Mouse (Mus musculus) embryonic facial prominence, embryonic 12.5 days (tissue): Measurements from ENCODE around the gene E330034G19Rik. TPM values are rescaled to one million over a fixed set of nuclear protein-coding genes. Genes with fewer than 3 reads are reported as not detected.

Source experiments
- ATAC-seq: fragments of 200-750 bp; cut with Nextera tagmentation; 2 replicates; pipeline ENCODE4 v1.8.0; 2017; ENCODE audit not compliant: insufficient number of reproducible peaks, insufficient read depth, low FRiP score, low TSS enrichment
- H3K27ac ChIP-seq: fragments of 300-500 bp; sonication (generic); 2 replicates; pipeline ENCODE4 v1.5.1; 2016; ENCODE audit warnings: mild to moderate bottlenecking
- H3K27me3 ChIP-seq: fragments of 300-500 bp; sonication (generic); 2 replicates; pipeline ENCODE4 v1.6.1; 2016; ENCODE audit warnings: mild to moderate bottlenecking, moderate library complexity
- H3K36me3 ChIP-seq: fragments of 300-500 bp; sonication (generic); 2 replicates; pipeline ENCODE4 v1.6.1; 2016; ENCODE audit warnings: mild to moderate bottlenecking
- H3K4me1 ChIP-seq: fragments of 300-500 bp; sonication (generic); 2 replicates; pipeline ENCODE4 v1.6.1; 2016
- H3K4me2 ChIP-seq: fragments of 300-500 bp; sonication (generic); replicated peaks from 2 replicates; pipeline ENCODE4 v1.6.1; 2016; ENCODE audit warnings: mild to moderate bottlenecking, moderate library complexity
- H3K4me3 ChIP-seq: fragments of 300-500 bp; sonication (generic); 2 replicates; pipeline ENCODE4 v1.5.1; 2016; ENCODE audit warnings: mild to moderate bottlenecking
- H3K9ac ChIP-seq: fragments of 300-500 bp; sonication (generic); 2 replicates; pipeline ENCODE4 v1.6.1; 2016; ENCODE audit warnings: mild to moderate bottlenecking, moderate library complexity
- H3K9me3 ChIP-seq: fragments of 300-500 bp; sonication (generic); 2 replicates; pipeline ENCODE4 v1.6.1; 2016; ENCODE audit warnings: mild to moderate bottlenecking, moderate library complexity
- WGBS: fragments of 180-500 bp; shearing (Covaris S2); methylation state at CpG from one replicate; pipeline ENCODE4 v1.1.7; 2016; 5-methylcytosine and 5-hydroxymethylcytosine counted together
- polyA plus RNA-seq: library from polyadenylated mRNA; unstranded; fragments of >200 nt; fragmentation: Nextera tagmentation; extraction: Ambion mirVana; gene quantifications from 2 replicates; pipeline ENCODE4 v1.2.1, GENCODE M21; 2016

The E330034G19Rik gene
- polyA plus RNA-seq = not detected in 2 replicates

DNA sequence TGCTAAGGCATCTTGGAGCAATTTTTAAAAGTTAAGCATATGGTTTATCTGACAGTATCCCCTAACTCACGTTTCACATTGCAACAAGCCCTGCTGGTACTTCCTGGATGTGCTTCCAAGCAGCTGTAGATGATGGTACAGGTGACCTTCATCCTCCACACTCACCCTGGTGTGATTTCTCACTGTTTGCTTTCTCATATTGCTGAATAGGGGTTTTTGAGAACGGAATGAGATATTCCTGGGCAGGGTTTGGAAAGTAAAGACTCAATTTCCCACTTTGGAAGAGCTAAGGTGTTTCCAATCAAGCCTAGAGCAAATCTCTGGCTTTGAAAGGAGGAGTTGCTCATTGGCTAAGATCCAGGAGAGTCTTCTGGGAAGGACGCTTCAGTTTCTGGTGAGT, at the start of gene E330034G19Rik:
Gene E330034G19Rik (plus strand): TSS at position 301 of the 400 bp plus-strand sequence.
- ATAC-seq = no peak
- Histone ChIP-seq H3K27ac (no peak within 1 kb of the TSS), H3K36me3 (no peaks in the 10 kb centered on the region), H3K27me3 (no peaks in the 10 kb centered on the region), H3K4me3 (no peak within 1 kb of the TSS), H3K9me3 (no peaks in the 10 kb centered on the region), H3K4me1 (no peaks in the 10 kb centered on the region), H3K4me2 (no peak within 1 kb of the TSS), H3K9ac (no peak within 1 kb of the TSS)
- 49% methylated on average over 3 of the region's 3 CpGs for WGBS

DNA sequence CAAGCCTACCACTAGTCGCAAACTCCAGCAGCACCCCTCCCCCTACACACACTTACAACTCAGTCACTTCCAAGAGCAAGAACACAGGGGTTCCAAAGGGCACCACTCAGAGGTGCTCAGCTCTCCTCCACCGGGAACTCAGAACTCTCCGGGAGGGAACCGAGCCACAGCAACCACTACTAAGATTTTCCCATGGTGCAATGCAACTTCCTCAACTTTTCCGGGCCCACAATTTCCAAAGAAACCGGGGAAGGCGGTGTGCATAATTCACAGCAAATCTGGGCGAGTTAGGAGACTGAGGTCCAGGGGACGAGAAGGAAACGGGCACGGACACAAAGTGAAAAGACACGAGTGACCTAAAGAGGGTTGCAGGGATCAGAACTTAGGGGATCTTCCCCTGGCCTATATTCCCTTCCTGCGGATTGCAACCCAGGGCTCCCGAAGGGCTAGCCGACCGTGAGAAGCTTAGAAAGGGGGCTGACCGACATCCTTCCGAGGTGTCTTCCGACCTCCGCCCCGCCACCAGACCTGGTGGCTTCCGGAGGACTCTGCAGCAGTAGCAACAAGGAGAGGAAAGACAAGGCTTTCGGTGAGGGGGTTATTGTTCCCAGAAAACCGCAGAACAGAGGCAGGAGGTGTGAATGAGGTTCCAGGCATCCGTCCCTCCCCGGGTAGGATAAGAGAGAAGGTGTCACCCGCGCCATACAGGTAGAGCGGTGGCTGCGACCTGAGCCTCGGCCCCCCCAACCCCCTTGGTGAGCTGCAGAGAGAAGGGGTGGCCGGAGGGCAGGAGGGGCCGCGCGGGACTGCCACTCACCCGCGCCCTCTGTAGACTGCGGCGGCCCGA, 48.5 kb upstream of the E330034G19Rik start:
- H3K4me3 ChIP-seq = peak overlapping the region; percentile 91
- peak overlapping the region; percentile 93 for H3K9ac ChIP-seq
- peak overlapping the region; percentile 98 for H3K27ac ChIP-seq
- under 1% methylated on average over 40 of the region's 40 CpGs for WGBS
- ATAC-seq = no peak
- peak overlapping the region; percentile 85 for H3K4me2 ChIP-seq
- no peaks in the 10 kb centered on the region for H3K9me3 ChIP-seq
- H3K27me3 ChIP-seq = no peaks in the 10 kb centered on the region
- peaks cover 20% of the 10 kb centered on the region; the same call in 1 of the 2 replicates for H3K4me1 ChIP-seq
- peaks cover 22% of the 10 kb centered on the region for H3K36me3 ChIP-seq

DNA sequence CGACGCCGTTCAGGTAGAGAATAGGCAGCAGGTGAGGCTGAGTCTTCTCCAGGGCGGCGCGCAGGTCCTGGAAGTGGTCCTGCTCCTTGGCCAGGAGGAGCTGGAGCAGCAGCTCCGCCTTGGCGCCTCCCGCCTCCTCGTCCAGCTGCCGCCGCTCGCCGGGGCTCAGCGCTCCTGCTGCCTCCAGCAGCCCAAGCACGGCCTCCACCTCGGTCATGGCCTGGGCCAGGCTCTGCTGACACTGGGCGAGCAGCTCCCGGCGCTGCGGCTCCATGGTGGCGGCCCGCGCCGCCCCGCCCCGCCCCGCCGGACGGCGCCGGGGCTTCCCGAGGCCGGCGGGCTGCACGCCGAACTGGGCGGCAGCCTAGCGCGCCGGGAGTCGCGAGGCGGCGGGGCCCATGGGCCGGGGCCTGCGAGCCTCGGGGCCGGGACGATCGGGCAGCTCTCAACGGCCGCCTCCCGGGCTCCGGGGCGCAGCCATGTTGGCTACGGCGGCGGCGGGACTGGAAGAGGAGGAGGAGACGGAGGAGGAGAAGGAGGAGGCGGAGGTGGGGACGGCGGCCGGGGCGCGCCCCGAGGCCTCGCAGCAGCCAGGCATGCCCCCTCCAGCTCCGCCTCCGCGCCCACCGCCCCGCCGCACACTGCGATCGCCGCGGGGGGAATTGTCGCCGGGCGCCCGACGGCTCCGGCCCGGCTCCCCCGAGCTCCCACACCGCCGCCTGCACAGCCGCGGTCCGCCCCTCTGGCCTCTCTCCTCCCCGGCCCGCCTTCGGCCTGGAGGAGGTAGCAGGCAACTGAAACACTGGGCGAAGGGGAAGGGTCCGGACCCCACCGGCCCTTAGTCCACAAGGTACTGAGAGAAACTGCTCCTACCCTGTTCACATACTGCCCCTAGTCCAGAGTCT, 47.6 kb upstream of the E330034G19Rik start, which contains the start of gene Dlg5:
Gene Dlg5 (minus strand): TSS at position 744 of the 905 bp plus-strand sequence.
- H3K4me1 ChIP-seq = peaks cover 20% of the 10 kb centered on the region; the same call in 1 of the 2 replicates
- H3K9me3 ChIP-seq = no peaks in the 10 kb centered on the region
- peaks cover 19% of the 10 kb centered on the region for H3K36me3 ChIP-seq
- H3K4me3 ChIP-seq = peak within 1 kb of the TSS; percentile 91
- WGBS = under 1% methylated on average over 69 of the region's 98 CpGs
- H3K9ac ChIP-seq = peak within 1 kb of the TSS; percentile 93
- ATAC-seq = peak; percentile 70
- H3K4me2 ChIP-seq = peak within 1 kb of the TSS; percentile 85
- H3K27me3 ChIP-seq = no peaks in the 10 kb centered on the region
- H3K27ac ChIP-seq = peak within 1 kb of the TSS; percentile 98

DNA sequence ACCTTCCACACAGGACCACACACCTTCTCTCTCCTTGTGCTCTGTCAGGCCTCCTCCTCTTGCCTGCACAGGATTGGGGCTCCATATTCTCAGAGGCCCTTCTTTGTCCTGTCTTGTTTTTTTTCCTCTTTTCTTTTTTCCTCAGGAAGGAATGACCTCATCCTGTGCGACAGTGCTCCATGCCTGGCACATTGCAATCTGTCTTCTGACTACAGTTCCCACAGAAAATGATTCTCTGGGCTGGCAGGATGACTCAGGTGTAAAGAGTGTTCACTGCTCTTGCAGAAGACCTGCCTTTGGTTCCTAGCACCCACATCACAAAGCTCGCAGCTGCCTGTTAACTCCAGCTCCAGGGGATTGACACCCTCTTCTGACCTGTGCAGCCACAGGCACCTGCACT, 43.1 kb upstream of the E330034G19Rik start:
- Histone ChIP-seq H3K9ac (no peak overlapping the region), H3K27me3 (no peaks in the 10 kb centered on the region), H3K9me3 (no peaks in the 10 kb centered on the region), H3K36me3 (no peaks in the 10 kb centered on the region), H3K27ac (no peak overlapping the region), H3K4me3 (no peak overlapping the region), H3K4me1 (peaks cover 26% of the 10 kb centered on the region), H3K4me2 (no peak overlapping the region)
- 53% methylated on average over 2 of the region's 2 CpGs for WGBS
- no peak for ATAC-seq

DNA sequence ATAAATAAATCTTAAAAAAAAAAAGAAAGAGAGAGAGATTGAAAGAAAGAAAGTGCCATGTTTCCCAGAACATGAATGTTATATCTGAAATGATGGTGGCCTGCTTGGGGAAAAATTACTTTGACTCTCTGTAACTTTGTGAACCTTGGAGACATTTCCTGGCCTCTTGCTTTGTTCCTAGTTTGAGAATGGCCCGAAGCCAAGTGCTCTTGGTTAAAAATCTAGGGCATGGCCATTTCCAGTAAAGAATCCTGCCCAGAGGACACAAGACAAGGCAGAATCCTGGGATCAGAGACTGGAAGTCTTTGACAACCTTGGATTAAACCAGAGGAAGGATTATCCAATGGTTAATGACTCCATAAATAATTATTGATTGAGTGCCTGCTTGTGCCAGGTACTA, 41.7 kb upstream of the E330034G19Rik start:
- Histone ChIP-seq H3K9me3 (no peaks in the 10 kb centered on the region), H3K4me1 (peaks cover 32% of the 10 kb centered on the region)
- 93% methylated on average over 1 of the region's 1 CpGs for WGBS

DNA sequence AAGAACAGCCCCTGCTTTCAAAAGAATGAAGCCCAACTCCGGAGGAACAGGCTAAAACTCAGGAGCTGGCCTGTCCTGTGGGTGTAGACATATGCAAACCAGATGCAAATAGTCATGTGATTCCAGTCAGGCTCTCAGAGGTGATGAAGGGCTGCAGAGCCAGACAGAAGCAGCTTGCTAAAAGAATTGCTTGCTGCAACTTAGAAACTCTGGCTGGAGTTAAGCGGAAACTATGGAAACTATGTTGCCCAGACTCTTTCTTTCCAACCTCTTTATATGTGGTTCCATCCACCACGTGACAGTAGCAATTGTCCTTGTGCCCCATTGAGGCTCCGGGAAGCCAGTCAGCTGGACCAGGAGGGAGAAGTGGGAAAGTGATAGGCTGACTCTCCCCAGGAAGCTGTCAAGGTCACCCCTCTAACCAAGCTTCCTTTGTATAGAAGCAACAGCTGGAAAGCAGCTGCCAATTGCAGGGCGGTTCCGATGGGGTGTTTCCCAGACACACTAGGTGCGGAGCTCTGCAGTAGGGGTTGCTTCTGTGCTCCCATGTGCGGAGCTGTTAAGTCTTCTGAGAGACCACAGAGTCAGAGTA, 39.3 kb upstream of the E330034G19Rik start:
- peak; percentile 91 for ATAC-seq
- WGBS = 4% methylated on average over 8 of the region's 8 CpGs
- Histone ChIP-seq H3K9me3 (no peaks in the 10 kb centered on the region), H3K4me2 (peak overlapping the region; percentile 38), H3K4me3 (no peak overlapping the region), H3K27ac (peak overlapping the region; percentile 97), H3K36me3 (no peaks in the 10 kb centered on the region), H3K9ac (no peak overlapping the region), H3K27me3 (no peaks in the 10 kb centered on the region), H3K4me1 (peaks cover 29% of the 10 kb centered on the region)

More for the DNA sequence above, 41.7 kb upstream of the E330034G19Rik start:
- Histone ChIP-seq H3K9ac (no peak overlapping the region), H3K36me3 (no peaks in the 10 kb centered on the region), H3K27ac (no peak overlapping the region), H3K4me2 (no peak overlapping the region), H3K27me3 (no peaks in the 10 kb centered on the region), H3K4me3 (no peak overlapping the region)
- no peak for ATAC-seq

DNA sequence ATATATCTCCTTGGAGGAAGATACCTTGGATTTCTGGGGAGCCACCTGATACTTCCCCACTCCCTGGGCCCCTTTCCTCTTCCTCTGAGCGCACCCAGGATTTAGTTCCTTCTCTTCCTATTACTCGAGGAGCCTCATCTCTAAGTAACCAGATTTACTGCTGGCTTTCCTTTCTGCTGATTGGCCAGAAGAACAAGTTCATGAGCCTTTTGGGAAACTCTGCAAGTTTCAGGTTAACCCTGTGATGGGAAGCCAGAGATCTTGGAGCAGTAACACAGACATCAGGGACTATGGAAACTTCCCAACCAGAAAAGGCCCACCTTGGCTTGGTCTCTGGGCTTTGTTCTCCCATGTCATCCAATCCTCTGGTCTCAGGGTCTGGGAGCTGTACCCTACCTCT, 37.1 kb upstream of the E330034G19Rik start:
- no peak overlapping the region for H3K4me3 ChIP-seq
- ATAC-seq = no peak
- no peaks in the 10 kb centered on the region for H3K36me3 ChIP-seq
- H3K9ac ChIP-seq = no peak overlapping the region
- no peak overlapping the region for H3K27ac ChIP-seq
- WGBS = 47% methylated on average over 2 of the region's 2 CpGs
- H3K4me1 ChIP-seq = peaks cover 29% of the 10 kb centered on the region
- H3K9me3 ChIP-seq = no peaks in the 10 kb centered on the region
- H3K4me2 ChIP-seq = no peak overlapping the region
- no peaks in the 10 kb centered on the region for H3K27me3 ChIP-seq

DNA sequence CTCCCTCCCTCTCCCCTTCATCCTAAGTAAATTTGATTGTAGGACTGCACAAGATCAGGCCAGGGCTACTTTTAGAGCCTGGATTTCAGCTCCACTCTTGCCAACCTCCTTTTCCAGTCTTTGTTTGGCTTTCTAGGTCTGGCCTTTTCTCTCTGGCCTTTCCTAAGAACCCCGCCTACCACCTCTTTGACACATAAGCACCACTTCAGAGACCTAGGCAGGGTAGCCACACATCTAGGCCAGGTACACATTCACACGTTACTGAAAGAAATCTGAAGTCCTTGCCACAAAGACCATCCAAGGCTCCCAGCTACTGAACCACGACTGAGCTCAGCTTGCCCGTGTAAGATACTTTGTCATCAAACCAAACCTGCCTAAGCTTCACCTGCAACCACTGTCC, 32.6 kb upstream of the E330034G19Rik start:
- no peak overlapping the region for H3K4me3 ChIP-seq
- H3K27ac ChIP-seq = 0 out of 2 replicates have a peak overlapping the region, but pooled peaks have one; percentile 17
- WGBS = 70% methylated on average over 4 of the region's 4 CpGs
- H3K9ac ChIP-seq = no peak overlapping the region
- ATAC-seq = no peak
- H3K27me3 ChIP-seq = no peaks in the 10 kb centered on the region
- H3K4me2 ChIP-seq = no peak overlapping the region
- no peaks in the 10 kb centered on the region for H3K36me3 ChIP-seq
- peaks cover 36% of the 10 kb centered on the region for H3K4me1 ChIP-seq
- H3K9me3 ChIP-seq = no peaks in the 10 kb centered on the region

DNA sequence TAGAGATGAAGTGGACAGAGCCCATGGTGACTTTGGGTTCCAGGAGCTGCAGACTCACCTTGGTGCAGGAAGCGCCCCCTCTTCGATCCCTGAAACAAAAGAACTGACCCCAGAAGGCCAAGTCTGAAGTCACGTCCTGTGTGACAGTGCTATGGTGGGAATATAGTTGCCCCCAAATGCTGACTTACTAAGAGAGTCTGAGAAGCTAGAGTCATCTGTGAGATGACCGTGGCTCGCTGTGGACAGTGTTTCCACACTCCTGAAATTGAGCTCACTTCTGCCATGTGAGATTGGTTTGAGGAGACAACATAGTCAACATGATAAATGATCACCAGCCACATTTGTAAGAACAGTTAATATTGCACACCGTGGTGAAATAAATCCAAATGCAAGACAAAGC, 30.6 kb upstream of the E330034G19Rik start:
- no peaks in the 10 kb centered on the region for H3K27me3 ChIP-seq
- no peaks in the 10 kb centered on the region for H3K9me3 ChIP-seq
- H3K4me2 ChIP-seq = peak overlapping the region; percentile 11; the same call in 1 of the 2 replicates
- 65% methylated on average over 6 of the region's 6 CpGs for WGBS
- no peak overlapping the region for H3K4me3 ChIP-seq
- H3K27ac ChIP-seq = peak overlapping the region; percentile 91
- H3K9ac ChIP-seq = no peak overlapping the region
- H3K4me1 ChIP-seq = peaks cover 29% of the 10 kb centered on the region
- H3K36me3 ChIP-seq = no peaks in the 10 kb centered on the region
- ATAC-seq = no peak

DNA sequence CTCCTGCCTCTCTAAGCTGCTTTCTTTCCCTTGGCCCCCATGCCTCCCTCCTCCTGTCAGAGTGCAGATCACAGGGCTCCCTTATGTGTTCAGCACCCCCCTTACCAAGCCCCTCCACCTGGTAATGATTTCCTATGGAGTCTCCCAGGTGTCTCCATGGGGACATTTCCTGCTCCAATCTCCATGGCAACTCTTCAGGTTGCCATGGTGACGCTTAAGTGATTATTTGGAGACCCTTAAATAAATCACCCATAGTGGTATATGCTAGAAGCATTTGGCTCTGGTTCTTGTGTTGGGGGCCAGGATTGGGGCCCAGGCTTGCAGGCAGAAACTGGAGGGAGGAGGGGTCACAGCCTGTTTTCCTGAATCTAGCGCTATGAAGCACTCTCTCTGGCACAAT, 30.1 kb upstream of the E330034G19Rik start:
- peak overlapping the region; percentile 11; the same call in 1 of the 2 replicates for H3K4me2 ChIP-seq
- no peaks in the 10 kb centered on the region for H3K9me3 ChIP-seq
- WGBS = 25% methylated on average over 2 of the region's 2 CpGs

DNA sequence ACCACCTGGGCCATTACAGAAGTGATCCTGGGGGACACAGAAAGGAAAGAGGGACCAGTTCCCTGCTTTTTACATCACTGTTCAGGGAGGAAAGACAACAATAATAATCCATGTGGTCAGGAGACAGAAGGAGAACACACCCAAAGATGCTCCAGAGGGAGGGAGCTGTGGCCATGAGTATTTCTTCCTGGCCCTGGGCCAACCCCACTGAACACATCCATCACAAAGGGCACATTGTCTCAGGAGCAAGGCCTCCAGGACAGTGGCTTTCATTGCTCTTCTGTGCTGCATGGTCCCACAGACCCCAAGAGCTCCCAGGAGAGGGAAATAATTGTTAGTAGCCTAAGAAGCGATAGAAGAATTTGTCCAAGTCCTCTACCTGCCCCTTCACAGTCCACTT, 23.4 kb upstream of the E330034G19Rik start:
- Histone ChIP-seq H3K9me3 (no peaks in the 10 kb centered on the region), H3K4me3 (no peak overlapping the region), H3K9ac (no peak overlapping the region), H3K4me1 (peaks cover 6% of the 10 kb centered on the region; the same call in 1 of the 2 replicates), H3K27ac (no peak overlapping the region), H3K36me3 (no peaks in the 10 kb centered on the region), H3K27me3 (no peaks in the 10 kb centered on the region), H3K4me2 (no peak overlapping the region)
- no peak for ATAC-seq
- WGBS = 63% methylated on average over 1 of the region's 1 CpGs

More for the DNA sequence above, 30.1 kb upstream of the E330034G19Rik start:
- Histone ChIP-seq H3K4me1 (peaks cover 29% of the 10 kb centered on the region), H3K9ac (no peak overlapping the region), H3K36me3 (no peaks in the 10 kb centered on the region), H3K27ac (peak overlapping the region; percentile 91), H3K27me3 (no peaks in the 10 kb centered on the region), H3K4me3 (no peak overlapping the region)
- peak; percentile 93 for ATAC-seq
